Mouse (Mus musculus) cerebellum, adult 2 months (tissue): ENCODE data around the gene Nt5c1b. TPM values are rescaled to one million over a fixed set of nuclear protein-coding genes. Genes with fewer than 3 reads are reported as not detected.
A peak's percentile ranks its signal among the peaks of the same experiment; 100 is the strongest.

Experiments used
- DNase-seq, 2 experiments: peaks; one replicate each; pipeline ENCODE4 v3.0.0; 2021
- H3K27ac ChIP-seq: fragments of 200-500 bp; 2 replicates; pipeline ENCODE4 v1.5.1; 2012; ENCODE audit warnings: low read length, control low read depth, inconsistent platforms; ENCODE audit not compliant: insufficient read depth
- H3K27me3 ChIP-seq: fragments of 200-500 bp; 2 replicates; pipeline ENCODE4 v1.6.1; 2012; ENCODE audit warnings: inconsistent platforms, mild to moderate bottlenecking, low read length, moderate library complexity; ENCODE audit not compliant: control insufficient read depth, insufficient read depth
- H3K4me1 ChIP-seq: fragments of 200-500 bp; 2 replicates; pipeline ENCODE4 v1.6.1; 2011; ENCODE audit warnings: low read length; ENCODE audit not compliant: control insufficient read depth, insufficient read depth
- H3K4me3 ChIP-seq: fragments of 200-500 bp; replicated peaks from 2 replicates; pipeline ENCODE3; 2011; ENCODE audit warnings: mild to moderate bottlenecking, low read depth, low read length, control low read depth; ENCODE audit not compliant: insufficient read depth
- CTCF ChIP-seq: fragments of 200-500 bp; IDR thresholded peaks from 2 replicates; pipeline ENCODE4 v1.5.1; 2011; ENCODE audit warnings: low read depth, mild to moderate bottlenecking, control low read depth, low read length, moderate library complexity, borderline replicate concordance; ENCODE audit not compliant: insufficient read depth
- POLR2A ChIP-seq: fragments of 200-500 bp; IDR thresholded peaks from 2 replicates; pipeline ENCODE4 v1.6.1; 2011; ENCODE audit warnings: low read length, control low read depth, borderline replicate concordance; ENCODE audit not compliant: insufficient read depth
- WGBS: fragments of 180-500 bp; shearing (Covaris S2); methylation state at CpG from one replicate; pipeline ENCODE4 v1.1.7; 2018; 5-methylcytosine and 5-hydroxymethylcytosine counted together
- polyA plus RNA-seq: library from polyadenylated mRNA; depleted of rRNA; stranded (reverse); fragments of >200 nt; gene quantifications from 2 replicates; pipeline ENCODE4 v1.2.3, GENCODE M21; 2012; rRNA removed

Gene Nt5c1b
- polyA plus RNA-seq, 1 experiment = not detected

DNA sequence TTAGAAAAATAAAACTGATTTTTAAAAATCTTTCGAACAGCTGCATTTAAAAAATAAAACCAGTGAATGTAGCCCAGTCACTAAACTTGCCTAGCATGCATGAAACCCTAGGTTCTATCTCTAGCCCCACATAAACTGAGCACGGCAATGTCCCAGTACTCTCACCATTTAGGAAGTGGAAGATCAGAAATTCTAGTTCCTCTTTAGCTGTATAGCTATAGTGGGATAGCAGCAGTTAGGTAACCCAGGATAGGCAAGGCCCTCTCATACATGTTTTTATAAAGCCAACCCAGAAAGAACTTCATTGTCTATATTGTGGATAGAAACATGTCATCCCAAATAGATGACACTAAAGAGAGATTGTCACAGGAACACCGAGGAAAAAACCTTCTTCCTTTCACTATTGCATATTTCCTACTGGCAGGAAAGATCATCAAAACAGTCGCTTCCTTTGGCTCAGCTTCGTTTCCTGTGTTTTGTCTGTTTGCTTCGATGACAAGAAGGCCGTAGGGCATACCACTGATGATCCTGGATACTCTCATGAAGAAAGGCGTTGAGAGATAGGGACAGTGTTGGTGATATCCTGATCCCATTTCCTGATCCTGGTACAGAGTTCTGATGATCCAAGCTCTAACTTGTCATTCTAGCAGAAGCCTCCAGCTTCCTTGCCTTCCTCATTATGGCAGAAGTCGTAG lies 32.8 kb downstream of the Nt5c1b start:
- no peaks in the 10 kb centered on the region for H3K4me1 ChIP-seq
- no peaks in the 10 kb centered on the region for H3K27me3 ChIP-seq
- no peak overlapping the region for H3K4me3 ChIP-seq
- TF ChIP-seq CTCF (no peak), POLR2A (no peak)
- DNase-seq = no peak
- H3K27ac ChIP-seq = no peak overlapping the region
- WGBS = 90% methylated on average over 9 of the region's 9 CpGs

- Histone ChIP-seq H3K27ac (no peak overlapping the region), H3K4me1 (no peaks in the 10 kb centered on the region), H3K27me3 (no peaks in the 10 kb centered on the region; the same call in 1 of the 2 replicates), H3K4me3 (no peak overlapping the region)
- TF ChIP-seq POLR2A = no peak
- no peak for TF ChIP-seq CTCF
- DNase-seq = no peak
- WGBS = 88% methylated on average over 3 of the region's 3 CpGs
Measured at GRCm38 (mm10) chr12:10410511-10411179, 40.9 kb downstream of the Nt5c1b start.

DNA sequence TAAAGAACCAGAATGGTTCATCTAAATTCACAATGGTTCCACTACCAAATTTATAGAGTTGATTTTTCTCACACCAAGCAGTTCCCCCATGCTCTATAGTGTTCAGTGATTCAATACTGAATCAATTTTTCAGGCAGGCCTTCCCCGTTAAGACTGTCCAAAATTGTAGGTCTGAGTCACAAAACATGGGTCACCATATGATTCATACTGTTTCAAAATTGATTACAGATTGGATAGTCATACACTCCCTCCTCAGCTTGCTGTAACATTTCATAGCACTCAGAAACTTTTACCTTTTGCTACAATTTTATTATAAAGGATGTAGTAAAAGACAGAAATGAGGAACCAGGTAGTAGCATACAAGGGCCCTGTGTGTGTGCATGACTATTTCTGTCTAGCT lies 41.7 kb downstream of the Nt5c1b start:
- 98% methylated on average over 1 of the region's 1 CpGs for WGBS
- TF ChIP-seq CTCF (no peak), POLR2A (no peak)

GRCm38 (mm10) chr12:10422347-10422746 lies 52.6 kb downstream of the Nt5c1b start:
- TF ChIP-seq CTCF (no peak), POLR2A (no peak)
- 90% methylated on average over 3 of the region's 3 CpGs for WGBS
- Histone ChIP-seq H3K4me1 (no peaks in the 10 kb centered on the region), H3K4me3 (no peak overlapping the region), H3K27ac (no peak overlapping the region), H3K27me3 (no peaks in the 10 kb centered on the region)
- no peak for DNase-seq

More for the DNA sequence above, 41.7 kb downstream of the Nt5c1b start:
- no peaks in the 10 kb centered on the region for H3K4me1 ChIP-seq
- DNase-seq = no peak
- no peak overlapping the region for H3K4me3 ChIP-seq
- no peak overlapping the region for H3K27ac ChIP-seq
- no peaks in the 10 kb centered on the region; the same call in 1 of the 2 replicates for H3K27me3 ChIP-seq

DNA sequence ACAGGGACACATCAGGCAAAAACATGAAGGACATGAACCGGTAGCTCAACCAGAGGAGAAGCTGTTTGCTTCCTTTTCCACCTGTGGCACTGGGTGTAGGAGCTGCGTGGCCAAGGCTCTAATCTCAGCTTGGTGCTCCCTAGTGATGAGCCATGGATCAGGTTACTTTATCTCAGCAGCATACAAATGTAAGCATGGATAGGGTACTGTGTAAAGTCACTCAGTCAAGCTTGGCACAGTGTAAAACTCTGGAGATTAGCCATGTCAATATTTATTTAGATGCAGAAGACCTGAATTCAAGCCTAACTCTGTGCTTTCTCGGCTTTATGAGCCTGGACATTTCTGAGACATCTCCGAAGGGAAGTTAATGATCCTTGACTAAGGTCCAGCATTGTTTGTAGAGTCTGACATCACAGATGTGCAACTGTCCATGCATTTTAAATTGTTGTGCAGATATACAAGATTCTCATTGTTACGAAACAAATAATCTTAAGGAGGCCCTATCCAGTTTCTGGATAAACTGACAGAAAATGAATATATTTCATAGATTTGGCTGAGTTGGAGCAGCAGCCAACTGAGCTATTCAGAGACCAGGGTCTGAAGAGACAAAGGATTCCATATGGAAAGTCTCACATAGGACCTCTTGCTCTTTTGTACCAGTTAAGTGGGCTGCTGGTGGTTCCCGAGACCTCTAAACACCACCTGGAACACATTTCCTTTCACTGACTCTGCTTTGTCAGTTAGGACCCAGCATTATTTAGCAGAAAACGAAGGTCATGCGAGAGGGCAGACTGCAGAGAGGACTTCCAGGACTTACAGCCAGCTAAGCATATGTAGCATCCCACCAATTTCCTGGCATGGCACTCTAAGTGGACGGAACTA lies 56.5 kb downstream of the Nt5c1b start:
- 55% methylated on average over 9 of the region's 9 CpGs for WGBS
- H3K27ac ChIP-seq = no peak overlapping the region
- H3K27me3 ChIP-seq = no peaks in the 10 kb centered on the region
- DNase-seq = no peak
- TF ChIP-seq POLR2A (no peak), CTCF (no peak)
- H3K4me3 ChIP-seq = no peak overlapping the region
- H3K4me1 ChIP-seq = no peaks in the 10 kb centered on the region

- Histone ChIP-seq H3K27ac (no peak overlapping the region), H3K27me3 (no peaks in the 10 kb centered on the region), H3K4me3 (no peak overlapping the region), H3K4me1 (no peaks in the 10 kb centered on the region)
- DNase-seq = no peak
- TF ChIP-seq CTCF (no peak), POLR2A (no peak)
- WGBS = 92% methylated on average over 1 of the region's 1 CpGs
Measured at GRCm38 (mm10) chr12:10430999-10431398, 61.2 kb downstream of the Nt5c1b start.

DNA sequence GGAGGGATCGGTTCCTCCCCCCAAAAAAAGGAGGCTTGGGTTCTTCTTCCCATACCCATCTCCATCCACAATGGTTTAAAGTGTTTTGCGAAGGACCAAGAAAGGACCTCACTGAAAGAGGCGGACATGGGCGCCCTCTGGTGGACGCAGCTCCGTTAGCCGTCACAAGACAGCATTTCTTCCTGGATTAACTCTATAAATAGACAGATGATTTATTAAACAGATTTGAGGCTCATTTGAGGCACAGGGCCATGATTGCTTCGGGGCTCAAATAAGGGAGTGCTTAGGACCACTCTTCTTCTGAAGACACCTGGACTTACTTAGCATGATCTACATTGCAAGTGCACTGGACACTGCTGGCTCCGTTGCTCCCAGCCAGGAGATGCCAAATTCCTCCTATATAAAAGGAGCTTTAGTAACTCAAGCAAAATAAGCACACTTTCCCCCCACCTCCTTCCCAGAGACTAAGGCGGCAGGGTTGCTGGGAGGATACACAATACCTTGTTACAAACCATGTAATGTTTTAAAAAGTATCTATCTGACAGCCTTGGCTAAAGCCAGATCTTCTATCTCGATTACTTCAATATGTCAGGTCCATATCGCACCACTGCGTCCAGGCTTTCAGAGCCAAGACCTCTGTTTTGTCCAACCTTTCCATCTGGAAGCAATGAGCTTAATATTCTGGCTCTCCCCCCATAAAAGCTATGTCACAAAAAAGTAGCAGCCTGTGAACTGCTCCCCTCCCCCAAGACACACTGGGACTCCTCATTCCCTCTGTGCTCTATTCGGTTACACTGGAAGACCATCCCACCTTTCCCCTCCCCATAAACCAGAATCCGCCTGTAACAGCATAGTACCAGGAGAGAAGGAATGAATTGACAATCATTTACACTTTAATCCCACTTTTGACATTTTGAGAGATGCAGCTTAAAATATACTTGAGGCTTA lies 68.6 kb downstream of the Nt5c1b start:
- Histone ChIP-seq H3K4me3 (no peak overlapping the region), H3K27ac (no peak overlapping the region), H3K4me1 (no peaks in the 10 kb centered on the region), H3K27me3 (no peaks in the 10 kb centered on the region; the same call in 1 of the 2 replicates)
- TF ChIP-seq CTCF (peak; percentile 86), POLR2A (no peak)
- peak; percentile 60 to 77 for DNase-seq
- WGBS = 9% methylated on average over 15 of the region's 15 CpGs

Other genes starting within 250 kb of the Nt5c1b start
- gene Rdh14, start 20.8 kb downstream of the Nt5c1b start, polyA plus RNA-seq = 38.4 and 39.9 TPM in 2 replicates